Mouse (Mus musculus): ENCODE data around the gene Gm36210.

The Gm36210 gene

DNA sequence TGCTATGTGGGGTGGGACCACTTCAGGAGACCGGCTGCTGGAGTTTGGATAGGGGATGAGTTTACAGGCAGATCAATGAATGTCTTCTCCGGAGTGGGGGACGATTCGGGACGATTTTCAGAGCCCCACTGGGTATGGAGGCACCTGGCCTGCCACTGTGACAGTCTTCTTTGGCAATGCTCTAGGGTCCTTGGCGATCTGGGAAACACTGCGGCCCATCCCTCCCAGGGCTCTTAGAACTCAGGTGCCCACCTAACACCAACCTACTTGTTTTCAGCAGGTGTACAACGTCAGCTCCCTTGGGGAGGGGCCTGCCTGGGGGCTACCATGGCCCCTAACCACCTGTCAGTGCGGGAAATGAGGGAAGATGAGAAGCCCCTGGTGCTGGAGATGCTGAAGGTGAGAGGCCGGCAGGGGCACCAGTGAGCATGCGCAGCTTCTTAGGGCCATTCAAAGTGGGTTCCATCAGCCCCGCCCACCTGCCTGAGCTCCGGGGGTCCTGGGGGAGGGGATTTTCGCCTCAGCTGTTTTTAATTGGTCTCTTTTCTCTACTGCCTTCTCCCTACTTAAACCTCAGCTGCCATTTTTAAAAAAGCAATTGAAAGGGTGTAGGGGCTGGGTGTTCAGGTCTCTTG is 16.7 kb upstream of the Gm36210 start:
- no peak for DNase-seq (ENCODE audit: low spot score in 2 of 2)

DNA sequence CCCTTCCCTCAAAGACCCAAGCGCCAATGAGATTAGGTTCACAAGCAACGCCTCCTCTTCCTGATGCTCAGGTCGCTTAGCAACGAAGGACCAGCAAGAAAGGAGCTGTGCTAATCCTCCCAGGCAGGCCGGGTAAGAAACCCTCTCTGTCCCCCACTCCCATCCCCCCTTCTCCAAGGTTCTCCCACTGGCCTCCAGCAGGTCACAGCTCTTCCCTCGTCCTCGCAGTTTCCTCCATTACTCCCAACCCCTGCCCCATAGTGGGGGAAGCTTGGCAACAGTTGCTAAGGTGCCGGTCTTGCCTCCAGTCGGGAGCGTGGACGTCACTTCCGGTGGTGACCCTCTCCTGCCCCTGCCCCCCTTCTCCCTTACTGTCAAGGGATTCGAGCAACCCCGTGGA is 16.2 kb upstream of the Gm36210 start:
- DNase-seq (ENCODE audit: low spot score in 2 of 2) = peak; percentile 44 to 54

DNA sequence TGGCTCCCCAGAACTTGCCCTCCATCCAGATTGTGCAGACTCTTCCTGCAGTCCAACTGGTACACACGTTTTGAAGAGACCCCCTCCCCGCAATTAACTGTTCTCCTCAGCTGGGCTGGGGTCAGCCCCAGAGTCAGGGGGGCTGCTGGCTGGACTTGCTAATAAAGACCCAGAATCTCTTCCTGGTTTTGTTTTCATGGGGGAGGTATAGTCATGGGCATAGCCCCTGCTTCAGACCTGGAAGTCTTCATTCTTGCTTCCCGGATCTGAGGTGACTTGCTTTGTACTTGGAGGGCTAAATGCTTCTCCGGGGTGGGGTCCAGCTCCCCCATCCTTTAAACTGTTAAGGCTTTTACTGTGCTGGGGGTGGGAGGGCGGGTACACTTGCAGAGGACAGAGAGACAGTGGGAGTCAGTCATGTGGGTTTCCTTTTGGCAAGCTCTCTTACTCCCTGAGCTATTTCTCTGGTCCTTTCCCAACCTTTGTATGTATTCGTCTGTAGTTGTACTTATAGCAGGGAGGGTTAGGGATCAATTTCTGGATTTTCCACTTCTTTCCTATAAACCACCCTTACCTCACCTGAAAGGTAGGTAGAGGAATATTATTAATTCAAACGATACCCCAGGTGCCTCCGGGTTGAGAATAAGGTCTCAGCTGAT is 15.6 kb upstream of the Gm36210 start, which contains the start of gene Nat14:
Nat14 (plus strand) TSS at position 205 of the 659 bp plus-strand sequence.
- no peak for DNase-seq (ENCODE audit: low spot score in 2 of 2)

DNA sequence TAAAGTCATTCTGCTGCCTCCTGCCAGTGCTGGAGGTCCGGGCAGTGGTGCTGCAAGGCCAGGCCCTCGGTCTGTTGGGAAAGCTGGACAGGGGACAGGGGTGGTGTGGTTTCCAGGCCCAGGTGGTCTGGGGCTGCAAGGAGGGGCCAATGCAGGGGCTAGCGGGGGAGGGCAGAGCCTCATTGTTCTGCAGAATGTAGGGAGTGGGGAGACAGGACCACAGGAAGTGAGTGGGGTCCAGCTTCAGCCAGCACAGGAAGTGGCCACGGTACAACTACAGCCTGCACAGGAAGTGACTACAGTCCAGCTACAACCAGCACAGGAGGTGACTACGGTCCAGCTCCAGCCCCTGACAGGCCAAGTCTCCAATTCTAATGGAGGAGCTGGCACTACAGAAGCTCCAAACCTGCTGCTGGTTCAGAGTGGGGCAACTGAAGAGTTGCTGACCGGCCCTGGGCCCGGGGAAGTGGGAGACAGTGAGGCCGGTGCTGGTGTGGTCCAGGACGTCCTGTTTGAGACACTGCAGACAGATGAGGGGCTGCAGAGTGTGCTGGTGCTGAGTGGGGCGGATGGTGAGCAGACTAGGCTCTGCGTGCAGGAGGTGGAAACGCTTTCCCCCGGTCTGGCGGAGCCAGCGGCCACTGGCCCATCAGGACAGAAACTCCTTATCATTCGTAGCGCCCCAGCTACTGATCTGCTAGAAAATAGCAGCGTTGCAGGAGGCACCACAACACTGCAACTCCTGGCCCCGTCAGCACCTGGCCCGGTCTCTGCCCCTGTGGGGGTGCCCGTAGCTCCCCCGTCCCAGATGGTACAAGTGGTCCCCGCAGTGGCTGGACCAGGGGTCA is 14.9 kb upstream of the Gm36210 start:
- DNase-seq (ENCODE audit: low spot score in 2 of 2) = no peak

DNA sequence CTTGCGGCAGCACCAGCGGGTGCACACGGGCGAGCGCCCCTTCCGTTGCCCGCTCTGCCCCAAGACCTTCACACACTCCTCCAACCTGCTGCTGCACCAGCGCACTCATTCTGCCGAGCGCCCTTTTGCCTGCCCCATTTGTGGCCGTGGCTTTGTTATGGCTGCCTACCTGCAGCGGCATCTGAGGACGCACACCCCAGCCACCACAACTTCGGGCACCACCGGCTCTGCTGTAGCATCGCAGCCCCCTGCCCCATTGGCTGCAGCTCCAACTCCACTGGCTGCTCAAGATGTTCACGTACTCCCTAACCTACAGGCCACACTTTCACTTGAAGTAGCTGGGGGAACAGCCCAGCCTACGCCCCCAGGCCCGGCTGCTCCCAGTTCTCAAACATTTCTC is 14.2 kb upstream of the Gm36210 start:
- DNase-seq (ENCODE audit: low spot score in 2 of 2) = no peak

DNA sequence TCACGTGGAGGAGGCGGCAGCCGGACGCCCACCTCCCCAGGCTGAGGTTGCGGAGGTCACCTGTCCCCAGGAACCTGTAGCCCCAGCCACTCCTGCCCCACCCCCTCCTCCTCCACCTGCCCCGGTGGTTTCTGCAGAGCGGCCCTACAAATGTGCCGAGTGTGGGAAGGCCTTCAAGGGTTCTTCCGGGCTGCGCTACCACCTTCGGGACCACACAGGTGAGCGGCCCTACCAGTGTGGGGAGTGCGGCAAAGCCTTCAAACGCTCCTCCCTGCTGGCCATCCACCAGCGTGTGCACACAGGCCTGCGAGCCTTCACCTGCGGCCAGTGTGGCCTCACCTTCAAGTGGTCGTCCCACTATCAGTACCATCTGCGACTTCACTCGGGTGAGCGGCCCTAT is 13.7 kb upstream of the Gm36210 start:
- no peak for DNase-seq (ENCODE audit: low spot score in 2 of 2)

DNA sequence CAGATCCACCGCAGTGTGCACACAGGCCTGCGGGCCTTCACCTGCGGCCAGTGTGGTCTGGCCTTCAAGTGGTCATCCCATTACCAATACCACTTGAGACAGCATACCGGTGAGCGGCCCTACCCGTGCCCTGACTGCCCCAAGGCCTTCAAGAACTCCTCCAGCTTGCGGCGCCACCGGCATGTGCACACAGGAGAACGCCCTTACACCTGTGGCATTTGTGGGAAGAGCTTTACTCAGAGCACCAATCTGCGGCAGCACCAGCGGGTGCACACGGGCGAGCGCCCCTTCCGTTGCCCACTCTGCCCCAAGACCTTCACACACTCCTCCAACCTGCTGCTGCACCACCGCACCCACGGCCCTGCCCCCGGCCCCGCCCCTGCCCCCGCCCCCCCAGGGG is 12.8 kb upstream of the Gm36210 start:
- DNase-seq (ENCODE audit: low spot score in 2 of 2) = no peak

DNA sequence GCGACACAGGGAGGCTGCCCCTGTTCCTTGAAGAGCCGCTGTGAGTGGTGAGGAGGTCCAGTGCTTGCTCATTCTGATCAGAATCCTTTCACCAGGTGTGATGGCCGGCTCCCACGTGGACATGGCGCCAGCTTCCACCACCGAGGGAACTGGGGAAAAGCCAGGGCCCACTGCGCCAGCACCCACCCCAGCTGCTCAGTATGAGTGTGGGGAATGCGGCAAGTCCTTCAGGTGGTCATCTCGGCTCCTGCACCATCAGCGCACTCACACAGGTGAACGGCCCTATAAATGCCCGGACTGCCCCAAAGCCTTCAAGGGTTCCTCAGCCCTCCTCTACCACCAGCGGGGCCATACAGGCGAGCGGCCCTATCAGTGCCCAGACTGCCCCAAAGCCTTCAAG is 12.4 kb upstream of the Gm36210 start:
- DNase-seq (ENCODE audit: low spot score in 2 of 2) = no peak

DNA sequence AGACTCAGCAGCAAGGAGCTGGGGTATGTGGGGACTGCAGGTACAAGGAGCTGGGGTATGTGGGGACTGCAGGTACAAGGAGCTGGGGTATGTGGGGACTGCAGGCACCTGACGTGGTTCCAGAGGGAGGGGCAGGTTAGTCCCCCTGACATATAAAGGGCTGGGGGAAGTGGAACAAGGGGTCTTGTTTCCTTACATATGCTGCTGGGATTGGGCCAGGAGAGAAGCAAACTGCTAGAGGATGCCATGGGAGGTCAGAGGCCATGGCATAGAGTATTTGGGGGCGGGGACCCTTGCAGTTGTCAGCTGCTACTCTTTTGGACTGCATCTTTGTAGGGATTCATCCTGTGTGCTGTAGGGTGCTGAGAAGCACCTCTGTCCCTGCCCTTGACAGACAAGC is 11.2 kb upstream of the Gm36210 start:
- no peak for DNase-seq (ENCODE audit: low spot score in 2 of 2)

DNA sequence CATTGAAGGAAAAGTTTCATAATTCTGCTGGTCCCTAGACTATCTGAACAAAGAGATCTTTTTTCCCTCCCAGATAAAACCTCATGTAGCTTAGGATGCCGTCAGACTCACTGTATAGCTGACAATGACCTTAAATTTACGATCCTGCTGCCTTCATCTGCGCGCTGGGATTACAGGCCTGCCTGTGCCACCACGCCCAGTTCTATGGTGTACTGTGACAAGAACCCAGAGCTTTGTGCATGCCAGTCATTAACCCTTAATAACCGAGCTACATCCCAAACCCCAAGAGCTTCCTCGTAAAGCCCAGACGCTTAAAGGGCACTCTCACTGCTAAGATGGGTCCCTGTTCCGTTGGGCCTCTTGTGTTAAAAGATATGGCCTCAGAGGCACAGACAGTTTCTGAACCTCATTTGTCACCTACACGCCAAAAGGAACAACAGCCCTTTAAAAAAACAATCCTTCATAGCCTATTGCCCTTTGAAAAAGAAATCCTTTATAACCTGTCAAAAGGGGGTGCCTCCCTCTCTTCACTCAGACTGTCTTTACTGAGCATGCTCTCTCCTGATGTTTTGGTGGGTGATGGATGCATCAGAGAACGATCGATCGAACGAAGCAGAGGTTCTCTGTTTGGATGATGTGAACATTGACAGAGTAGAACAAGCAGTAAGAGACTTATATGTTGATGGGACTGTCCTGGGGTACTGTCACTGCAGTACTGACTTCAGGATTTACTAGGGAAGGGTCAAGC is 9.5 kb upstream of the Gm36210 start:
- no peak for DNase-seq (ENCODE audit: low spot score in 2 of 2)

DNA sequence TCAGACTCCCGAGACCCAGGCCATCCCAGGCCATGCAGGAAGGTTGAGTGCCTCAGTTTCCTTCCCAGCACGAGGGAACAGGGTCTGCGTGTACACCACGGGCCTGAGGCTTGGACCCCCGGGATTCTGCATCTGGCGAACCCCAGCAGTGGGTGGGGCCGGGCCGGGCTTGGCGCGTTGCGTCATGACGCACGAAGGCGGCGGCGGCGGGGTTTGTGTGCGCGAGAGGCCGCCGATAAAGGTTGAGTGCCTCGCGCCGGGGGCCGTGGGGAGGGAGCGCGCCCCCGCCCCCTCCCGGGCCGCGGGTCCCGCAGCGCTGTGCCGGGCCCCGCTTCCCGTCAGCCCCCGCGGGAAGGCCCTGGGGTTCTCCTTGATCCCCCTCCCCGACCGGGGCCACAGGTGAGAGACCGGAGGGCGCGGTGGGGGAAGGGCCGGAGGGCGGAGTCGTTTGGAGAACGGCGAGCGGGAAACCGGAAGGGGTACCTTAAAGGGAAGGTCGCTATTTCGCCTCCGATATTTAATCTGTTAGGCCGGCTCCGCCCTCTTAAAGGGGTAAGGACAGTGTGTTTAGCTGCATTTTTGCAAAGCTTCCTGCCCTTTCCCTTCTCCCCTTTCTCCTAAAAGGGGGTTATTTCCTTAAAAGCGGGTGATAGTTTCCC is 8.8 kb upstream of the Gm36210 start, which contains the start of gene Zfp628:
Zfp628 (plus strand) TSS at position 211 of the 659 bp plus-strand sequence.
- peak; percentile 85 to 91 for DNase-seq (ENCODE audit: low spot score in 2 of 2)

DNA sequence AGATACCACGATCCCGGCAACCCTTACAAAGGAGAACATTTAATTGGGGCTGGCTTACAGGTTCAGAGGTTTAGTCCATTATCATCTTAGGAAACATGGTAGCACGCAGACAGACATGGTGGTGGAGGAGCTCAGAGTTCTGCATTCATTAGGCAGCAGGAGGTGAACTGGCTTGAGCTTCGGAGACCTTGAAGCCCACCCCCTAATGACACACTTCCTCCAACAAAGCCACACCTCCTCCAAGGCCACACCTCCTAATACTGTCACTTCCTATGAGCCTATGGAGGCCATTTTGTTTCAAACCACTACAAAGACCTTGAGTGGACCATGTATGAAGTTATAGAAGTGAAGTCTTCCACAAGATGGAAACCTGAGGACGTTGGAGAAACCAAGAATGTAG is 5.9 kb upstream of the Gm36210 start:
- DNase-seq (ENCODE audit: low spot score in 2 of 2) = no peak

DNA sequence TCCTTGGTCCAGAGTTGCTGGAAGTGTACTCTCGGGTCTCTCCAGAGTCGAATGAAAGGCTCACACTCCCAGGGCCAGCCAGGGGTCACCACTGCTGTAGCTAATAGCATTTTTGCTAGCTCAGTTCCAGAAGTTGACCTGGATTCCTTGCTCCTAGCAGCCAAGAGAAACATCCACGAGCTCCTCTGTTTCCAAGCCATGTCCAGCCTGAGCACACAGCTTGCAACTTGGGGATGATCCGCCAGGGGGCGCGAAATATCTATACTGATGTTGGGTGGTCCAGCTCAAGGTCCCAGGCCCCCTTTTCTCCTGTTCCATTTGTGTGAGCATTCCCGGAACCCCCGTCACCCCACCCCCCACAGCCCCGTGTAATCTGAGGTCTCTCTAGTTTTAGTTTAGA is 5.2 kb upstream of the Gm36210 start:
- DNase-seq (ENCODE audit: low spot score in 2 of 2) = peak in 1 of 2 experiments; percentile 31

DNA sequence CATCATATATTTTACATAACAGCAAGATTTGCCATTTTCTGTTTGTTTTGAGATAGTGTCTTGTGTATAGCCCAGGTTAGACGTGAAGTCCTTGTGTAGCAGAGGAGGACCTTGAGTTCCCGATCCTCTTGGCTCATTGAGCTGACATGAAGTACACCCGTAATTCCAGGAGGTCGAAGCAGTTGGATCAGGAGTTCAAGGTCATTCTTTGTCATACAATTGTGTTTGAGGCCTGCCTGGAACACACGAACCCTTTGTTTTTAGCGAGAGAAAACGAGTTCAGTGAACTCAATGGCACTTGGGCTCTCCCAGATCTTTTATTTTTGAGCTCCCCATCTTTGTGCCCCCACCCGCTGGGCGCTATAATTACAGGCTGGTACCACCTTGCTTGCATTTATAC is 3.9 kb downstream of the Gm36210 start:
- DNase-seq (ENCODE audit: low spot score in 2 of 2) = no peak

DNA sequence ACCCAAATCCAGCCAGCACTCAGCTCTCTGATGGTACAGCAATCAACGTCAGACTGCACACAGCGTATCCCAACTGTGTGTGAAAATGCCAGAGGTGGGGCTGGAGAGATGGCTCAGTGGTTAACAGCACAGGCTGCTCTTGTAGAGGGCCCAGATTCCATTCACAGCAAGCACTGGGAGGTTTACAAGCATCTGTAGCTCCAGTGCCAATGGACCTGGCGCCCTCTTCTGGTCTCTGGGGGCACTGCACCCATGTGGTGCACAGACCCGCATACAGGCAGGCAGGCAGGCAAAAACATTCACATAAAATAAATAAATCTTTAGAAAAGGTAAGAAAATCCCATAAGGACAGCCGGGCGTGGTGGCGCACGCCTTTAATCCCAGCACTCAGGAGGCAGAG is 5.1 kb downstream of the Gm36210 start:
- peak in 1 of 2 experiments; percentile 49 for DNase-seq (ENCODE audit: low spot score in 2 of 2)

DNA sequence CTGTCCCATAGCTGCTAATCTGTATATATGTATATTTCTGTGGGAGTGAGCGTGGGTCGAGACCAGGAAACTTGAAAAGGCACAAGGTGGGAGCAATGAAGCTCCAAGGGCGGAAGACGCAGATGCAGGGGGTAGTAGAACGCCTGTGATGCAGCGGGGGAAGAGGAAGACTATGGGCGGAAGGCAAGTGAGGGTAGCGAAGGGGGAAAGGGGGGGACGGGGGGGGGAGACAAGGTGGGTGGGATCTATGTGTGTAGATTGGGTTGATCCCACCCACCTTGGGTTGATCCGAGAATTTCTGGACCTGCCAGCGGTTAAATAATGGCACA is 5.8 kb downstream of the Gm36210 start:
- no peak for DNase-seq (ENCODE audit: low spot score in 2 of 2)

DNA sequence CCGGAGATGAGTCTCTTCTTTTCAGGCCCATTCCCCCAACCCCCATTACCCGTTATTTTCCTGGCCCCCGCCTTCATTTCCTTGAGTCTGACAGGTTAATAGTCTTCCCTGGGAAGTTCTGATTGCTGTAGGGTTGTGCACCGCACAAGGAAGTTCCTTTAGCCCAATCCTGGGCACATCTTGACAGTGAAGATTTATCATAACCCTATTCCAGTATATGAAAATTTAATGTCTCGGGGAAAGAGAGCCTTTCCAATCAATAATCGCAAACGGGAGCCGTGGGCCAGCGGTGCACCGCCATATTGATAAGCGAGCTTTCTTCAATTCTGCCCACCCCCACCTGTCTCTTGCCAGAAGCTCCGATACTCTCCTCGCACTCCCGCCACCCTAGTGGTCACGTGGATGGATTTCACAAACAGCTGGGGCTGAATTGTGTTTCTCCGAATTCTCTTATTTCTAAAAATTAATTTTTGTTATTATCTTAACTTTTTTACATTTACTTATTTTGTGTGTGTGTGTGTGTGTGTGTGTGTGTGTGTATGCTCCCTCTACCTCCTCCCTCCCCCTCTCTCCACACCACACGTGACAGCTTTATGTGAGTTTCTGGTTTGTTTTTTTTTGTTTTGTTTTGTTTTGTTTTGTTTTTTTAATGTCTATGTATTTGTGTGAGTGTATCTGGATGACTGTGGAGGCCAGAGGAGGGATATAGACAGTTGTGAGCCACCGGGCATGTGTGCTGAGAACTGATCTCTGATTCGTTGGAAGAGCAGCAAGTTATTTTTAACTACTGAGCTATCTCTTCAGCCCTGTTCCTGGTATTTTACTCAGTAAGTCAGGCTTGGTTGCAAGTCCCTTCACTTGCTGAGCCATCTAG is 6.4 kb downstream of the Gm36210 start:
- no peak for DNase-seq (ENCODE audit: low spot score in 2 of 2)

DNA sequence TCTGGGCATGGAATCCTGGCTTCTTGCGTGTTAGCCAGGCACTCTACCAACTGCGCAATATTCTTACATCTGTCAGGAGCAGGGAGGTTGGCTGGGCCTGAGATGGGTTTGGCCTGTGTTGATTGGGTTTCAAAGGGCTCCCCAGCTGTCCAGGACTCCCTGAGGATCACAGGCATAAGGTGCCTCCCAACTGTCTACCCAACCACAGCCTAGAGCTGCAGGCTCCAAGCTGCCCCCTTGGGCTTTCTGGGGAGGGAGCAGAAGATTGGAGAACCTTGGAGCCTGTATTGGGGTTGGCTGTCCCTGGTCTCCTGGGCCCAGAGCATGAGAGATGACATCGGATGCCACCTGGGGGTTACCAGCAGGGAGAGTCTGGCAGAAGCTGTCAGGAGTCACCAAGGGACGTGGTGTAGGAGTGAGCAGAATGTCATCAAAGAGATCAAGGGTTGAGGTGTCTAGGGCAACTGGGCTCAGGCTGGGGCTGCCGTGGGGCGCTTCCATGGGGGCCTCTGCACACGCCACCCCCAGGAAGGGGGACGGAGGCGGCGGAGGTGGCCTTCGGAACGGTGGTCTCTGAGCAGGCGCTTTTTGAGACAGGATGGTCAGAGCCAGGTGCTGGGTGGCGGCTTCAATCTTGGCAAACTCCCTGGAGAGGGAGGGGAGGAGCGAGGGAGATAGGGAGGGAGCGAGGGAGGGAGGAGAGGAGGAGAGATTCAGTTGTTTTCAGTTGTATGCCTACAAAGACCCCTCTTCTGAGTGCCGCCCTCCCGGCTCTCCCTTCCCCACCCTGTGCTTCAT is 7.3 kb downstream of the Gm36210 start:
- DNase-seq (ENCODE audit: low spot score in 2 of 2) = no peak

DNA sequence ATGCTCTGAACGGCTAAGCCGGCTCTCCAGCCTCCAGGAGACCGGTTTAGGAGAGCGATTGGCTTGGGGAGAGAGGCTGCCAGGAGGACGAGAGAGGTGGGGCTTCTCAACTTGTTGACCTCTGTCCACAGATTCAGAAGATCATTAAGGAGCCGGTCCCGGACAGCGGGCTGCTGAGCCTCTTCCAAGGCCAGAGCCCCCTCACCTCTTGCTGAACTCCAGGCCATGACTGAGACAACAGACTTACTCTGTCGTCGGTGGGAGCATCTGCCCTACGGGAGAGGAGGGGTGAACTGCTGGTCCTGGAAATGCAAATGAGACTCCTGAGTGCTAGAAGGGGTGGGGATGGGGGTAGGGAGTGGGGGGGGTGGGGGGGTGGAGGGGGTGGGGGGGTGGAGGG is 11.1 kb downstream of the Gm36210 start:
- DNase-seq (ENCODE audit: low spot score in 2 of 2) = no peak

DNA sequence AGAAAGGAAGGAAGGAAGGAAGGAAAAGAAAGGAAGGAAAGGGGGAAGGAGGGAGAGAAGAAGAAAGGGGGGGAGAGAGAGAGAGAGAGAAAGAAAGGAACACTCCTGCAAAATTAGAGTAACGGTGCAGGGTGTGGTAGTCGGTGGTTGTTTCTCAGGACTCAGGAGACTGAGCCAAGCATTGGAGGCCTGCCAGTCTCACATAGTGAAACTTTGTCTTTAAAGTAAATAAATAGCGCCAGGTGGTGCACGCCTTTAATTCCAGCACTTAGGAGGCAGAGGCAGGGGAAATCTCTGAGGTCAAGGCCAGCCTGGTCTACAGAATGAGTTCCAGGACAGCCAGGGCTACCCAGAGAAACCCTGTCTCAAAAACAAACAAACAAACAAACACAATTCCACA is 19.6 kb downstream of the Gm36210 start:
- DNase-seq (ENCODE audit: low spot score in 2 of 2) = no peak

Data from natural killer cell, adult 2 months (primary cell).